Mouse (Mus musculus) adipose tissue, adult 10 weeks (tissue): ENCODE measurements around the gene Zfp566. TPM values are rescaled to one million over a fixed set of nuclear protein-coding genes. Genes with fewer than 3 reads are reported as not detected.

ENCODE experiments used
- polyA plus RNA-seq: library from polyadenylated mRNA; stranded (reverse); fragments of 350-450 nt; fragmentation: Illumina TruSeq; extraction: RNeasy Lipid Tissue Mini Kit (QIAGEN cat#74804); gene quantifications from one replicate; pipeline ENCODE4 v1.2.3, GENCODE M21; 2014; ENCODE audit warnings: low read depth, low replicate concordance

The Zfp566 gene
- 4.6 TPM for polyA plus RNA-seq

GRCm38 (mm10) chr7:30090092-30090969, at the start of gene Zfp566, which contains the start of gene Gm26920:
Gene Zfp566 (minus strand): TSS chr7:30090527.
Gene Gm26920 (minus strand): TSS chr7:30090410.

DNA sequence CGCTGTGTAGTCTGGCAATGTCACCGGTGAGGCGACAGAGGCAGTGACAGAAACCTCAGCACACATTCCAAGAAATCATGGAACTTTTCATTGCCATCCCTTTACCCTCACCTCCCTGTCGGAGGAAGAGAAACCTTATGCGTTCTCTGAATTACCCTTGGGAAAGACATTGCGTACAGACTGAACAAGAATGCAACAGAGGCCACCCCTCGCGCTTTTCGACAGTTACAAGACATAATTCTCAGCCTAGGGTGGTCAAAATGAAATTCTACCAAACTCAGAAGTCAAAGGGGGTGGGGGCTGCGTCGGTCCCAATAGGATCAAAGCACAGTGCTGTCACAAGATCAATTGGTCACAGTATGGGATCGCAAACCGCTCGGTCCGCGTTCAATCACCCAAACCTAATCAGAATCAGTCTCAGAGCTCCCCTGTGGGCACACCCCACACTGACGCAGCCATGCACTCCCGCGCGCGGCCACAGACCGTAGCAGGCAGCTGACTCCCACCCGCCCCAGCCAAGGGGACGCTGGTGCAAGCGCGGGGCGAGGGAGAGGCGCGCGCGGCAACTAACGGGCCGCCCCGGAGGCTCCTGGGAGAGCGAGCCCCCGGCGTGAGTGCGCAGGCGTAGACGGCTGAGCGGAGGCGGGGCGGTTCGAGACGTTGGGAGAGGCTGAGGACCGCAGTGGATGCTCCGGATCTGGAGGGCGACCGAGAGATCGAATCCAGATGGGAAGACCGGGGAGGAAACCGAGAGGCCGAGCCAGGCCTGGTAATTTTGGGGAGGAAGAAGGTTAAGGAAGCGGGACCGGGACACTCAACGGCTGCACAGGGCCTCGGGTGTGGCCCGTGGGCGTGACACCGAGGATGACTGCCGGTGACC, 31.2 kb upstream of the Zfp566 start, which contains the start of gene Zfp382:
Gene Zfp382, plus strand, starts transcription at position 635 of the 880 bp plus-strand sequence.

GRCm38 (mm10) chr7:30094646-30095429, 4.5 kb upstream of the Zfp566 start, which contains the start of gene Zfp260:
Gene Zfp260 (plus strand): TSS chr7:30094777.

DNA sequence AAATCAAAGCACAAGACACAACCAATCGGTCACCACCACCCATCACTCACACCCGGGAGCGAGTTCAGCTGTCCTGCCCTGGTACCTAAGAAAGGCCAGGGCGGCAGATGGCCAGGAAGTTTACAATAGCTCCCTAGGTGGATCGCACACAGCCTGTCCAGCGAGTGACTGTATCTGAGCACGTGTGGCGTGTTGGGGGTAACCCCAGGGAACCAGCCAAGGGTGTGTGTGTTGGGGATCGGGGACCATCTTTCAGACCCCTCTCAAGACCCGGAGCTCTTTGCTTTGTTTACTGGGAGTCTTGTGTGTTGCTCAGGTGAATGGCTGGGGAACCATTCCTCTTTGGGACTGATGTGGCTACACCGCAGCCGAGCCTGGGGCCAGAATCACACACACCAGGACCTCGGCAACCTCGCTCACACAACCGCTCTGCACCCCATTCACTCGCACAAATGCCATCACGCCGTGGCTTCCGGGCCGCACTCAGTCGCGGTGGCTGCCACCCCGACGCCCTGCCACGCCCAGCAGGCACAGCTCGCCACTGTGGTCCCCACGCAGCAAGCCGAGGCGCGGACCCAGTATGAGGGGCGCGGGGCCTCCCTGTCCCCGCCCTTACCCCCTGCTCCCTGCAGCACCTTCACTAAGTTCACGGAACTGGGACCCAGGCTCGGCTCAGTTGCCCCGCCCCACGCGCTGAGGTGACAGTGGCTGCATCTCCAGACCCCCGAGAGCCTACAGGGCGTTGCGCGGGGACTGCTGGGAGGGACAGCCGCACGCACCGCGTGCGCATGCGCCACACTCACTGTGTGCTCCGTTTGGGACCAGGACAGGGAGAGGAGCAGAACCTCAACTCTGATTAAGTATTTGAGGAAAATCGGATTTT, 17.9 kb downstream of the Zfp566 start, which contains the start of gene Zfp82:
Gene Zfp82, minus strand, starts transcription at position 755 of the 883 bp plus-strand sequence.

DNA sequence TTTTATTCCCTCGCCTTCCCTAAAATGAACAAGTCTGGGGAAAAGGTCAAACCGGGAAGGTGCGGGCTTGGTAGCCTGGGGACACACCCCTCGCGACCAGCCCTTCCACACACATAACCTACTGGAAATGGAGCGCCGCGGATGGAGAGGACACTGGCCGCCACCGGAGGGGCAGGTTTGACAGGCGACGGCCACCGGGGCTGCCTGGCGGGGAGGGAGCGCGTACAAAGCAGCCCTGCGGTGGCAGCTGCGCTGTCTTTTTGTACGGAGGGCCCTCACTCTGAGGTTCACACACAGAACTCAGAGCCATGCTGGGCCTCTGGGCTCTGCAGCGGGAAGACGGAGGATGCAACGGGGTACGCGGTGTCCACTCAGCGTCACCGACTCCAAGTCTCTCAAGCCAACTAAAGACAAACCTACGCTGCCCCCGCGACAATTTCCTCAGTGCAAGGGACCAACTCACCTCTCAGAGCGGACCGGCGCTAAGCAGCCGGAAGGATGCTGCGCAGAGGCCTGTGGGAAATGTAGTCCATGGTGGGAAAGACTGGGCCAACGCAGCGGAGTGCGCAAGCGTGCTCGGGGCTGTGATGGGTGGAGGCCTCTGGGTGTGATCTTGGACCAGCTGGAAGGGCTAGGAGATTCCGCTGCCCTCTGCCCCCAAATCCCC, 39.3 kb downstream of the Zfp566 start, which contains the start of gene Zfp14:
Gene Zfp14, minus strand, starts transcription at position 499 of the 667 bp plus-strand sequence.

Other genes starting within 250 kb of the Zfp566 start
- 0.72 TPM for gene Zfp940, start 236.9 kb downstream of the Zfp566 start, polyA plus RNA-seq
- 6.2 TPM for gene Zfp420, start 230.5 kb downstream of the Zfp566 start, polyA plus RNA-seq
- 5.0 TPM for gene Zfp27, start 184.0 kb downstream of the Zfp566 start, polyA plus RNA-seq
- 5.9 TPM for gene Zfp383, start 182.3 kb downstream of the Zfp566 start, polyA plus RNA-seq
- gene Zfp74, start 136.4 kb downstream of the Zfp566 start, polyA plus RNA-seq, result 7.3 TPM
- 4.4 TPM for gene Zfp568, start 106.6 kb downstream of the Zfp566 start, polyA plus RNA-seq
- gene Zfp14, start 39.1 kb downstream of the Zfp566 start, polyA plus RNA-seq, result 4.8 TPM
- gene Zfp82, start 17.6 kb downstream of the Zfp566 start, polyA plus RNA-seq, result 0.60 TPM
- gene Gm26920, start 117 bp downstream of the Zfp566 start, polyA plus RNA-seq, result 2.0 TPM
- gene Zfp260, start 4.2 kb upstream of the Zfp566 start, polyA plus RNA-seq, result 33.9 TPM
- gene Zfp382, start 31.4 kb upstream of the Zfp566 start, polyA plus RNA-seq, result 0.92 TPM
- 33.8 TPM for gene Zfp146, start 79.2 kb upstream of the Zfp566 start, polyA plus RNA-seq
- 10.2 TPM for gene Cox7a1, start 93.6 kb upstream of the Zfp566 start, polyA plus RNA-seq
- 381 TPM for gene Capns1, start 108.3 kb upstream of the Zfp566 start, polyA plus RNA-seq
- gene Polr2i, start 141.4 kb upstream of the Zfp566 start, polyA plus RNA-seq, result 55.6 TPM
- gene Tbcb, start 141.7 kb upstream of the Zfp566 start, polyA plus RNA-seq, result 75.0 TPM
- gene Ovol3, start 145.2 kb upstream of the Zfp566 start, polyA plus RNA-seq, result not detected
- 1.5 TPM for gene Thap8, start 189.6 kb upstream of the Zfp566 start, polyA plus RNA-seq
- 18.1 TPM for gene Wdr62, start 189.9 kb upstream of the Zfp566 start, polyA plus RNA-seq
- 12.2 TPM for gene Clip3, start 201.2 kb upstream of the Zfp566 start, polyA plus RNA-seq
- gene Alkbh6, start 218.2 kb upstream of the Zfp566 start, polyA plus RNA-seq, result 44.2 TPM
- gene Syne4, start 224.3 kb upstream of the Zfp566 start, polyA plus RNA-seq, result 5.0 TPM
- 1.2 TPM for gene E130208F15Rik, start 231.2 kb upstream of the Zfp566 start, polyA plus RNA-seq
- gene Sdhaf1, start 233.4 kb upstream of the Zfp566 start, polyA plus RNA-seq, result 9.0 TPM